Mouse (Mus musculus) heart, embryonic 15.5 days (tissue): ENCODE data around the gene Slc16a7. TPM values are rescaled to one million over a fixed set of nuclear protein-coding genes. Genes with fewer than 3 reads are reported as not detected.

Experiments used
- ATAC-seq: fragments of 200-750 bp; cut with Nextera tagmentation; replicated peaks from 2 replicates; pipeline ENCODE4 v1.8.0; 2017; ENCODE audit warnings: low read depth, moderate TSS enrichment; ENCODE audit not compliant: insufficient number of reproducible peaks, insufficient read depth, low FRiP score
- H3K27ac ChIP-seq: fragments of 300-500 bp; sonication (generic); 2 replicates; pipeline ENCODE4 v1.5.1; 2015; ENCODE audit warnings: mild to moderate bottlenecking, inconsistent platforms
- H3K27me3 ChIP-seq: fragments of 300-500 bp; sonication (generic); 2 replicates; pipeline ENCODE4 v1.6.1; 2015; ENCODE audit warnings: inconsistent platforms
- H3K36me3 ChIP-seq: fragments of 300-500 bp; sonication (generic); 2 replicates; pipeline ENCODE4 v1.6.1; 2015; ENCODE audit warnings: mild to moderate bottlenecking, inconsistent platforms
- H3K4me1 ChIP-seq: fragments of 300-500 bp; sonication (generic); replicated peaks from 2 replicates; pipeline ENCODE4 v1.6.1; 2015; ENCODE audit warnings: inconsistent platforms
- H3K4me2 ChIP-seq: fragments of 300-500 bp; sonication (generic); 2 replicates; pipeline ENCODE4 v1.6.1; 2015; ENCODE audit warnings: inconsistent platforms, mild to moderate bottlenecking, moderate library complexity
- H3K4me3 ChIP-seq: fragments of 300-500 bp; sonication (generic); 2 replicates; pipeline ENCODE4 v1.5.1; 2015; ENCODE audit warnings: mild to moderate bottlenecking, inconsistent platforms
- H3K9ac ChIP-seq: fragments of 300-500 bp; sonication (generic); 2 replicates; pipeline ENCODE4 v1.6.1; 2015; ENCODE audit warnings: mild to moderate bottlenecking, inconsistent platforms
- H3K9me3 ChIP-seq: fragments of 300-500 bp; sonication (generic); replicated peaks from 2 replicates; pipeline ENCODE4 v1.6.1; 2016; ENCODE audit warnings: inconsistent platforms
- WGBS: fragments of 180-500 bp; shearing (Covaris S2); methylation state at CpG from one replicate; pipeline ENCODE4 v1.1.7; 2015; ENCODE audit warnings: mixed read lengths; 5-methylcytosine and 5-hydroxymethylcytosine counted together
- polyA plus RNA-seq: library from polyadenylated mRNA; unstranded; fragments of >200 nt; fragmentation: Nextera tagmentation; extraction: Ambion mirVana; gene quantifications from 2 replicates; pipeline ENCODE4 v1.2.1, GENCODE M21; 2015

Slc16a7 gene
- polyA plus RNA-seq, 1 experiment from 2014 or later: 3.8 TPM

DNA sequence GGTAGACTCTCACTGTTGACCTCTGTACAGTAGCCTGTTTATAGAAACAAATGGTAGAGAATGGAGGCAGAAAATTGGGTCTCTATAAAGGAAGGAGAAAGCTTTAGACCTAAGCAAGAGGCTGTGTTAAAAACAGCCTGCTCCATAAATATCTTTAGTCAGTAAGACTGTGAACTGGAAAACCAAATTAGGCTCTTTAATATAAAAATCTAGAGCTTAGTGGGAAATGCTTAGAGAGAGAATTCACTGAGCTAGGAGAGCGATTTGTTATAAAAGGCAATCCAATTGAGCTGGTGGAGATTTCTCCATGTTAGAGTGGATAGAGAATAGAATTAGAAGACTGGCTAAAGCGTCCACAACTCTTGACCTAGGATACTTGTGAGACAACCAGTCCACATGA is 211.5 kb downstream of the Slc16a7 start:
- no peaks in the 10 kb centered on the region for H3K4me1 ChIP-seq
- no peak overlapping the region for H3K4me3 ChIP-seq
- H3K36me3 ChIP-seq: no peaks in the 10 kb centered on the region
- no peak for ATAC-seq
- 78% methylated on average over 2 of the region's 2 CpGs for WGBS
- no peak overlapping the region for H3K27ac ChIP-seq
- H3K27me3 ChIP-seq: no peaks in the 10 kb centered on the region
- H3K9me3 ChIP-seq: no peaks in the 10 kb centered on the region
- H3K4me2 ChIP-seq: no peak overlapping the region
- no peak overlapping the region for H3K9ac ChIP-seq

DNA sequence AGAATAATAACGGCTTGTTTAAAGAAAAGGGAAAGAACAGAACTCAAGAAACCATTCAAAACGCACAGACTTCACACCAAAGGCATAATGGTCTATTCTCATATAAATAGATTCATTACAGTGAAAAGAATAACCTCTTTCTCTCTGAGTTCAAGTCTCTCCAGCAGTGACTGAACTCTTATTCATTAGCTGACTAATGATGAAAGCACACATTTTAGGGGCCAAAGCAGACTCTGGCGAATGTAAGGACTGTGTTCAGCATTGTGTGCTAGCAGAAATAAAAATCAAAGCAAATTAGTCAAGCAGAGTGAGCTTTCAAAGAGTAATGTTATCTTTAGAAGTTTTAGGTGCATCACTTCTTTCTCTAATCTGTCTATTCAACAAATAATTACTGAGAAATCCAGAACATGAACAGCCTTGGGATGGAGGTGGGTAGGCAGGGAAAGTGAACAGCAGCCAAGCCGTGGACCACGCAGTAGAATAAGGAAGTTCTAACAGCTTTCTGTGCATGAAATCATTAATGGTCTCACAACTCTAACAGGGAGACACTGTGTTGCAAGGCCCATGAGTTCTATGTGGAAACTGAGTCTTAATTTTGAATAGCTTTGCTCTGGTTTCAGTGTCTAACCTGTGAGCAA is 214.1 kb downstream of the Slc16a7 start:
- 80% methylated on average over 5 of the region's 5 CpGs for WGBS
- no peaks in the 10 kb centered on the region for H3K9me3 ChIP-seq
- H3K36me3 ChIP-seq: no peaks in the 10 kb centered on the region
- H3K27me3 ChIP-seq: no peaks in the 10 kb centered on the region
- no peak overlapping the region for H3K9ac ChIP-seq
- no peak overlapping the region for H3K4me2 ChIP-seq
- no peak for ATAC-seq
- no peak overlapping the region for H3K4me3 ChIP-seq
- H3K27ac ChIP-seq: no peak overlapping the region
- H3K4me1 ChIP-seq: no peaks in the 10 kb centered on the region

DNA sequence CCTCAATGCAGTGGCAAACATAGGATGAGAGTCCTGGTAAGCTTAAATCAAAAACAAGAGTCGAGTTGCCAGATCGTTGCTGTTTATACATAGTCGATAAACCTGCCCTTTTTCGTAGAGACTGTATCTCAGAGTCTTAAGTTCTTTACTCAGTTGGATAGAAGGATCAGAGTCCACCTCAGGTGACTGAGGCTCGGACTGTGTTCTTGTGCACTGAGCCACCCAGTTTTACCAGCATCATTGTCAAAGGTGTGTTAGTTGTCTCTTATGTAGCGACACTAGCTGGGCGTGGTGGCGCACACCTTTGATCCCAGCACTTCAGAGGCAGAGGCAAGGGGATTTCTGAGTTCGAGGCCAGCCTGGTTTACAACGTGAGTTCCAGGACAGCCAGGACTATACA is 217.6 kb downstream of the Slc16a7 start:
- H3K27ac ChIP-seq: no peak overlapping the region
- H3K9ac ChIP-seq: no peak overlapping the region
- 84% methylated on average over 10 of the region's 10 CpGs for WGBS
- no peaks in the 10 kb centered on the region for H3K36me3 ChIP-seq
- H3K27me3 ChIP-seq: no peaks in the 10 kb centered on the region
- H3K9me3 ChIP-seq: no peaks in the 10 kb centered on the region
- no peak overlapping the region for H3K4me3 ChIP-seq
- ATAC-seq: no peak
- no peak overlapping the region for H3K4me2 ChIP-seq
- no peaks in the 10 kb centered on the region for H3K4me1 ChIP-seq

DNA sequence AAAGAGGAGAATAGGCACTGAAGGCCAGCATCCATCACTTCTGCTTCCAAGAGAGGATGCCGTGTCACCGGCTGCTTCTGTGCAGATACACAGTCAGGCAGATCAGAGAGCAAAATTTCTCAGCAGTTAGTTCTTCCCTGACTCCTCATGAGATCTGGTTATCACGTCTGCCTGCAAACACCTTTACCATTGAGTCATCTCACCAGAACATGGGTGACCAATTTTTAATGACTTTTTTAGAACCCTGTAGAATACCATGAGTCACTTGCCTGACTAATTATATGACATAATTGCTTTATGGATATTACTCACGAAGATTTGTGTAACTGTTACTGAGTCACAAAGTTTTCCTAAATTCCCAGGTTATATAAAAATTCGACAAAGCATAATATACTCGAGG is 218.1 kb downstream of the Slc16a7 start:
- Histone ChIP-seq H3K4me1 (no peaks in the 10 kb centered on the region), H3K27me3 (no peaks in the 10 kb centered on the region), H3K9ac (no peak overlapping the region), H3K9me3 (no peaks in the 10 kb centered on the region), H3K27ac (no peak overlapping the region), H3K36me3 (no peaks in the 10 kb centered on the region), H3K4me3 (no peak overlapping the region), H3K4me2 (no peak overlapping the region)
- WGBS: 72% methylated on average over 6 of the region's 6 CpGs
- ATAC-seq: no peak
